Mouse (Mus musculus) C2C12 (cell line): ENCODE data around the gene Pkn1. TPM values are rescaled to one million over a fixed set of nuclear protein-coding genes. Genes with fewer than 3 reads are reported as not detected.

ENCODE experiments used
- H3K27me3 ChIP-seq: one replicate; pipeline ENCODE4 v1.6.1; 2011; ENCODE audit not compliant: control insufficient read depth, insufficient read depth, insufficient read length
- H3K36me3 ChIP-seq: one replicate; pipeline ENCODE4 v1.6.1; 2011; ENCODE audit not compliant: control insufficient read depth, insufficient read depth
- H3K4me3 ChIP-seq: one replicate; pipeline ENCODE4 v1.5.1; 2011; ENCODE audit warnings: mild to moderate bottlenecking, control low read depth; ENCODE audit not compliant: poor library complexity, insufficient read depth, severe bottlenecking
- H3K79me2 ChIP-seq: one replicate; pipeline ENCODE4 v1.6.1; 2011; ENCODE audit not compliant: control insufficient read depth, insufficient read depth
- H3K79me3 ChIP-seq: one replicate; pipeline ENCODE4 v1.6.1; 2011; ENCODE audit warnings: low read depth, control low read depth
- H3ac ChIP-seq: one replicate; pipeline ENCODE3; 2011; ENCODE audit warnings: low read depth; ENCODE audit not compliant: control insufficient read depth, insufficient read length
- CEBPB ChIP-seq: IDR thresholded peaks from one replicate; pipeline ENCODE4 v1.6.1; 2011; ENCODE audit warnings: low read depth, mild to moderate bottlenecking, control low read depth, moderate library complexity
- CTCF ChIP-seq: IDR thresholded peaks from one replicate; pipeline ENCODE4 v1.5.1; 2011; ENCODE audit not compliant: control insufficient read depth, insufficient read depth, insufficient read length
- FOSL1 ChIP-seq: IDR thresholded peaks from one replicate; pipeline ENCODE4 v1.8.0; 2011; ENCODE audit warnings: mild to moderate bottlenecking, low read length; ENCODE audit not compliant: poor library complexity, insufficient read depth, severe bottlenecking
- MAX ChIP-seq: IDR thresholded peaks from one replicate; pipeline ENCODE4 v1.6.1; 2011; ENCODE audit warnings: mild to moderate bottlenecking, control low read depth
- MYOD1 ChIP-seq: IDR thresholded peaks from one replicate; pipeline ENCODE4 v1.6.1; 2011; ENCODE audit warnings: low read depth; ENCODE audit not compliant: control insufficient read depth, insufficient read length
- MYOG ChIP-seq: IDR thresholded peaks from one replicate; pipeline ENCODE4 v1.6.1; 2011; ENCODE audit not compliant: control insufficient read depth, insufficient read length; ENCODE audit errors: extremely low read depth
- USF1 ChIP-seq: IDR thresholded peaks from one replicate; pipeline ENCODE4 v1.6.1; 2011; ENCODE audit warnings: low read depth, mild to moderate bottlenecking, control low read depth, moderate library complexity
- polyA plus RNA-seq: library from polyadenylated mRNA; unstranded; fragments of >200 nt; fragmentation: generic; extraction: Trizol; gene quantifications from one replicate; pipeline ENCODE4 v1.2.1, GENCODE M21; 2012; ENCODE audit warnings: missing spikeins

The Pkn1 gene
- polyA plus RNA-seq, 1 experiment = 26.6 TPM

- Histone ChIP-seq H3K79me2 (peaks cover 31% of the 10 kb centered on the region), H3K79me3 (peaks cover 7% of the 10 kb centered on the region), H3K27me3 (no peaks in the 10 kb centered on the region), H3K4me3 (no peak overlapping the region), H3ac (no peak overlapping the region), H3K36me3 (no peaks in the 10 kb centered on the region)
- TF ChIP-seq MAX (no peak), USF1 (peak; percentile 44)
Measured at GRCm38 (mm10) chr8:83741849-83742655, 43.1 kb upstream of the Pkn1 start.

DNA sequence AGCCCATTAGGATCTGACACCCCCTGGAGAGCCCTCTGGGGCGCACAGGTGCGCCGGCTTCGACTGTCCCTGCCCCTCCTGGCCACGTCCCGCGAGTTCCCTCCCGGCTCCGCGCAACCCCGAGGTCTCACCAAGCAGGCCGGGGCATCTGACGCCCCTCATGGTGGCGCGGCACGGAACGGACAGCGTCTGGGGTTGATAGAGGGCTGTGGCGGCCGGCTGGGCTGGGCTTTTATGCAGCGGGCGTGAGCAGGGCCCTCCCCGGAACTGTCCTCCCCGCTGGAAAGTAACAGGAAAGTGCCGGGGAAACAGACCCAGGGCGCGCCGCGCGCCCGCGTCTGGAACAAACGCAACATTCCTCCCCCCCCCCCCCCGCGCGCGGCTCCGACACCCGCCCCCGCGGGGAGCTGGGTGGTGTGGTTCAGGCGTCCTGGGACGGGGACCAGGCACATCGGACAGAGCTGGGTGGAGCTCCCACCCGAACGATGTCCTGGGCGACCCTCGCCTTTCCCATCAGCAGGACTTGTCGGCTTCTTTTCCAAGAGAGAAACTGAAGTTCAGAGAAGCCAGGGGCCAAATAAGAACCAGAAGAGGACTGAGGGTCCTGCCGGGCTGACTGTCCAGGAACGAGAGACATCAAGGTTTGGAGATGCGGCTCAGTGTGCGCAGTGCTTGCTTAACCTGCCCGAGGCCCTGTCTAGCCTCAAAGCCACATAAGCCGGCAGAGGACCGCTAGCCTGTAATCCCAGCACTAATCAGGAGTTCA lies 42.2 kb upstream of the Pkn1 start, which contains the start of gene Adgre5:
Gene Adgre5, minus strand, starts transcription at position 351 of the 766 bp plus-strand sequence.
- H3K4me3 ChIP-seq = peak within 1 kb of the TSS; percentile 59
- H3ac ChIP-seq = peak within 1 kb of the TSS; percentile 72
- H3K79me2 ChIP-seq = peaks cover 40% of the 10 kb centered on the region
- no peaks in the 10 kb centered on the region for H3K36me3 ChIP-seq
- TF ChIP-seq MYOD1 (no peak), MAX (no peak), CTCF (no peak), MYOG (no peak), USF1 (no peak), FOSL1 (no peak), CEBPB (no peak)
- no peaks in the 10 kb centered on the region for H3K27me3 ChIP-seq
- peaks cover 16% of the 10 kb centered on the region for H3K79me3 ChIP-seq

DNA sequence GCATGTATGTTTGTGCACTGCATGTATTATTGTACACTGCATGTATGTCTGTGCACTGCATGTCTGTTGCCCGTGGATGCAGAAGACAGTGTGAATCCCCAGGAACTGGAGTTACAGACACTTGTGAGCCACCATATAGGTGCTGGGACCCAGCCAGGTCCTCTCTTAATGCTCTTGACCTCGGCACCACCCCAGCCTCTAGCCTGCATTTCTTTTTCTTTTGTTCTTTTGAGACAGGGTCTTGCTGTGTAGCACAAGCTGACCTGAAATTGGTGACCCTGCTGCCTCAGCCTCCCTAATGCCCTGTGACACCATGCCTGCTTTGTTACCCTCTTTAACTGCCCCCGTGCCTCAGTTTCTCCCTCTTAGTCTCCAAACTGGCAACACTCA lies 41.6 kb upstream of the Pkn1 start:
- H3K27me3 ChIP-seq = no peaks in the 10 kb centered on the region
- peak overlapping the region; percentile 72 for H3ac ChIP-seq
- H3K36me3 ChIP-seq = no peaks in the 10 kb centered on the region
- H3K79me3 ChIP-seq = peaks cover 22% of the 10 kb centered on the region
- H3K79me2 ChIP-seq = peaks cover 45% of the 10 kb centered on the region
- H3K4me3 ChIP-seq = peak overlapping the region; percentile 59
- TF ChIP-seq MYOG = no peak
- TF ChIP-seq USF1 = no peak
- no peak for TF ChIP-seq CEBPB
- TF ChIP-seq CTCF = no peak
- no peak for TF ChIP-seq MYOD1
- TF ChIP-seq MAX = no peak
- no peak for TF ChIP-seq FOSL1

- TF ChIP-seq CTCF (no peak), MYOD1 (peak; percentile 99)
- H3K79me2 ChIP-seq = peaks cover 52% of the 10 kb centered on the region
Measured at GRCm38 (mm10) chr8:83739711-83740468, 40.9 kb upstream of the Pkn1 start.

DNA sequence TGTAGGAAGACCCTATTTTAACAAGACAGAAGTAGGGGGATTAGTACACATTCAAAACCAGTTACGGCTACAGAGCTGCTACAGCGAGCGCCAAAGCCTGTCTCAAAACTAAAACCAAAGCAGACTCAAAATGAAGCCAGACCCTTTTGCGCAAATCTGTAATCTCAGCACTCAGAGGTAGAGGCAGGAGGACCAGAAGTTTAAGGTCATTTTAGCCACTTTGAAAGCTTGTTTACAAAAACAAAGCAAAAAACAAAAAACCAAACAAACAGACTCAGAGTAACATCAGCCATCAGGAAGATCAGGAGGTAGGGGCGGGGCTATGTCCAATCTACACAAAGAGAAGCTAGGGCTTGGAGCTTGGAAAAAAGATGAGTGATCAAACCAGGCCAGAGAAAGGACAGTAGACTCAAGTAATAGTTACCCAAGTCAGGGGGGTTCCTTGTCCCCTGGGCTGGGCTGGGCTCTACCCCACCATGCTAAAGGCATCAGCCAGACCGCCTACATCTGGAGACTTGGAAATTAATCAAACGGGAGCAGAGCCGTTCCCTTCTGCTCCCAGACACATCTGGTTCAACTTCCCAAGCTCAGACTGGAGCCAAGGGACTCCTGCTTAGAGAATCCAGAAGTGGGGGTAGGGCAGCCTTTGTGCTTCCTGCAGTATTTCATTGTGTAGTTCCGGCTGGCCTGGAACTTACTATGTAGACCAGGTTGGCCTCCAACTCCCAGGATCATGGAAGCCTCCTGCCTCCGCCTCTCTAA lies 40.2 kb upstream of the Pkn1 start:
- Histone ChIP-seq H3K4me3 (peak overlapping the region; percentile 6), H3K27me3 (no peaks in the 10 kb centered on the region), H3K36me3 (no peaks in the 10 kb centered on the region), H3K79me2 (peaks cover 60% of the 10 kb centered on the region), H3ac (peak overlapping the region; percentile 19), H3K79me3 (peaks cover 30% of the 10 kb centered on the region)
- TF ChIP-seq MYOD1 (no peak), CEBPB (no peak), CTCF (no peak), USF1 (no peak), MAX (no peak), FOSL1 (no peak), MYOG (no peak)

More at GRCm38 (mm10) chr8:83739711-83740468, 40.9 kb upstream of the Pkn1 start:
- no peaks in the 10 kb centered on the region for H3K36me3 ChIP-seq
- H3K79me3 ChIP-seq = peaks cover 28% of the 10 kb centered on the region
- H3ac ChIP-seq = peak overlapping the region; percentile 59
- H3K27me3 ChIP-seq = no peaks in the 10 kb centered on the region
- H3K4me3 ChIP-seq = peak overlapping the region; percentile 59
